Mouse (Mus musculus): ENCODE results near the gene Slc47a1. TPM values are rescaled to one million over a fixed set of nuclear protein-coding genes. Genes with fewer than 3 reads are reported as not detected.
"Not testable (repeated sequence)": the region's sequence is repeated elsewhere in the genome, so short reads cannot be mapped to it uniquely, and the experiment has no call there.

Gene Slc47a1
- total RNA-seq, 2 experiments from 2014 or later: 13.4 to 24.4 TPM

DNA sequence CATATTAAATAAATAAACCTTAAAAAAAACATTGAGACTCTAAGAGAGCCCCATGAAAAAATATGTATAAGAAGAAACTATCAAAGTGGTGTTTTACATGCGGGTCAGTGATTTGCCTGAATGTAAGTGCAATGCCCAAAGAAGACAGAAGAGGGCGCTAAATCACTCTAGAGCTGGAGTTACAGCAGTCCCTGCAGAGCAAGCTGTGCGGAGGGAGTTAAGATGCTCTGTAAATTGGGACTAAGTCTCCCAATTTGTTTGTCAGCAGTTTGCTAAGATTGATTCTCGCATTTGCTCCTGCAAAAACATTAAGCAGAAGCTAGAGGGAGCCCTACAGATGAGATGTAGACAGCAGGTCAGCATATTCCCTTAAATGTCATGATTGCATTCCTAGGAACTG is 72.8 kb downstream of the Slc47a1 start:
- peak; percentile 25 for DNase-seq
- Histone ChIP-seq H3K27ac (no peak overlapping the region), H3K4me3 (no peak overlapping the region)
- peak; percentile 71 for TF ChIP-seq CTCF (IDR thresholded peaks at IDR 0.05)
- intact Hi-C loops (cut with DNase I): no loop called here

DNA sequence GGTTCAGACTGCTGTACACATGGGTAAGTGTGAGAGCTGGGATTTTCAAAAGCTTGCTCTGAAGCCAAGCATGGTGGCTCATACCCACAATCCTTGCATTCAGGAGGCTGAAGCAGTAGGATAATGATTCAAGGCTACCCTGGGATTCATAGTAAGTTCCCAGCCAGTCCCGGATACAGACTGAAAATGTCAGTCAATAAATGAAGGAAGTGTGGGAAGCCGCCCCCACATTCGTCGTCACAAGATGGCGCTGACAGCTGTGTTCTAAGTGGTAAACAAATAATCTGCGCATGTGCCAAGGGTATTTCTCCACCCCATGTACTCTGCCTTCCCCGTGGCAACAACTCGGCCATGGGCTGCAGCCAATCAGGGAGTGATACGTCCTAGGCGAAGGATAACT is 73.6 kb downstream of the Slc47a1 start:
- H3K27ac ChIP-seq; H3K4me3 ChIP-seq; DNase-seq; intact Hi-C loops (cut with DNase I): not testable (repeated sequence)

DNA sequence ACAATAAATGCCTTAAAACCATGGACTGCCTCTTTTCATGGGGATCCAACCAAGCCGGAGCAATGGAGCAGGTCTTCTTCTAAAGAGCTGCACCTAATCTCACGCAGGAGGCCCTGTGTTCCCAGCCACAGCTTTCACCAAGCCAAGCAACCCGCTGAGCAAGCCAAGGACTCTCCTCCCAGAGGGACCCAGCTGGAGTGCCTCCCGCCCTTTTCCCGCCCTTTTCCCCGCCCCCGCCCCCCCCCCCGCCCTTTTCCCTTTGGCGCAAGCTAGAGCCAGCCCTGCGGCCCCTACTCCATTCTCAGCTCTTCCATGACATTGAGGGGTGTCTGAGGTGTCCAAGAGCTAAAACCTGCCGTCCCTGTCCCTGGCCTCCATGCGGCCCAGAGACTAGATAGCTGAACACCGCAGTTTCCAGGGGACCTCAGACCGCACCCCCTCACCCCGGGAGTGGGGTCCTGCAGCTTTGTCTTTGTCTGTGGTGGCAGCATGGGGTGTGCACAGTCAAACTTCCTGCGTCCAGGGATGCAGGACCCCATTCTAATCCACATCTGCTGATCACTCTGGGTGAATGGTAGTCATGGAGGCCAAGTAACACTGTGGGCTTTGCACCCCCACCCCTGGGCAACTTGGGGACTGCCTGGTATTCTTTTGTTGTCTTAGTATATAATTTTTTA is 77.3 kb downstream of the Slc47a1 start:
- no peak for TF ChIP-seq CTCF (IDR thresholded peaks at IDR 0.05)
- Histone ChIP-seq H3K4me3 (peak overlapping the region; percentile 48), H3K27ac (peak overlapping the region; percentile 63)
- intact Hi-C loops (cut with DNase I): no loop called here
- peak; percentile 57 for DNase-seq

DNA sequence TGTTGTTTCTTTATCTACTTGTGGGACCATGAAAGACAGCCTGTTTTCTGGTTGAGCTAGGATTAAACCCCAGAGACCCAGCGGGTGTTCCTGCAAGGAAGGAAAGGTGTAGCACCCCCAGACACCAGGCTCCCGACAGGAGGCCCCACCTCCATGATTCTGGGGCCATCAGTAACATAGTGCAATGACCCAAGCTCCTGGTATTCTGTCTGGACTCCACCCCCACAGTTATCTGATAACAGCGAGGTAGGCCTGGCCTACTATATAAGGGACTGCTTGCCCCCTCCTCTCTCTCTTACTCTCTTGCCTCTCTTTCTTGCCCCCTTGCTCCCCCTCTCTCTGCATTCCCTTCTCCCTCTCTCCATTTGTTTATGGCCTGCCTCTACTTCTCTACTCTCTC is 77.9 kb downstream of the Slc47a1 start:
- Histone ChIP-seq H3K4me3 (no peak overlapping the region), H3K27ac (peak overlapping the region; percentile 63)
- TF ChIP-seq CTCF (IDR thresholded peaks at IDR 0.05): no peak
- DNase-seq: no peak
- intact Hi-C loops (cut with DNase I): no loop called here

DNA sequence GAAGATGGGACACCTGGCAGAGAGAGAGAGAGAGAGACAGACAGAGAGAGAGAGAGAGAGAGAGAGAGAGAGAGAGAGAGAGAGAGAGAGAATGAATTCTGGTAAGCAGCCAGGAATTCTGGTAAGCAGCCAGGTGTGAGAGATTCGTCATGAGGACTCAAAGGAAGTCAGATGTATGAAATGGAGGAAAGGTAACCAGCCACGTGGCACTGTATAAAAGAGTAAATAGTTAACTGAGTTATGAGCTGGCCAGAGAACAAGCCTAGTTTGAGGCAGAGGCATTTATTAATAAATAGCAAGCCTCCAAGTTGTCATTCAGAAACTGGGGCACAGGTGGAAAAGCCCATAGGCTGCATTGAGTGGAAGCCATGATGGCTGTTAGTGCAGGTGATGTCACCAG is 80.2 kb downstream of the Slc47a1 start:
- H3K4me3 ChIP-seq: no peak overlapping the region
- intact Hi-C loops (cut with DNase I): no loop called here
- DNase-seq: no peak
- no peak overlapping the region for H3K27ac ChIP-seq
- TF ChIP-seq CTCF (IDR thresholded peaks at IDR 0.05): no peak

- no peak for DNase-seq
Measured at GRCm38 (mm10) chr11:61297326-61297725, 80.8 kb downstream of the Slc47a1 start.

GRCm38 (mm10) chr11:61296556-61296955 is 81.6 kb downstream of the Slc47a1 start:
- TF ChIP-seq CTCF (IDR thresholded peaks at IDR 0.05): no peak
- no peak overlapping the region for H3K27ac ChIP-seq
- intact Hi-C loops (cut with DNase I): no loop called here
- DNase-seq: no peak
- H3K4me3 ChIP-seq: no peak overlapping the region

More at GRCm38 (mm10) chr11:61297326-61297725, 80.8 kb downstream of the Slc47a1 start:
- intact Hi-C loops (cut with DNase I): no loop called here
- H3K4me3 ChIP-seq: no peak overlapping the region
- H3K27ac ChIP-seq: no peak overlapping the region
- no peak for TF ChIP-seq CTCF (IDR thresholded peaks at IDR 0.05)

DNA sequence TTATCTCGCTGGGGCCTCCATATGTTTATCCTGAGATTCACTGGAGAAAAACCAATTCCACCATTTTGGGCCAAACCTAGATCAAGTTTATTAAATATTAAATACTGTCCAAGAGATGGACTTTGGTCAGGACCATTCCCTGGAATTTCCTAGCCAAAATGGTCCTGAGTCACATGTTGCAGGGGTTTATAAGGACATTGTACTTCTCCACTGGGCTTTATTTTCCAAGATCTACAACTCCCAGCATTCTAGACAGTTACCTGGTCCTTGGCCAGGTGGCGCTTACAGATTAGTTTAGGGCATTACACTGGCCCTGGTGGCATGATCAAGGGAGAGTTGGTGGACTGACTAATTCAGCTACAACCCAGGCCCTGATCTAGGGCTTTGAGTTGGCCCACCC is 82.6 kb downstream of the Slc47a1 start:
- H3K27ac ChIP-seq: no peak overlapping the region
- H3K4me3 ChIP-seq: no peak overlapping the region
- DNase-seq: no peak
- intact Hi-C loops (cut with DNase I): no loop called here
- no peak for TF ChIP-seq CTCF (IDR thresholded peaks at IDR 0.05)

GRCm38 (mm10) chr11:61294431-61294830 is 83.7 kb downstream of the Slc47a1 start:
- no peak for TF ChIP-seq CTCF (IDR thresholded peaks at IDR 0.05)
- DNase-seq: no peak
- intact Hi-C loops (cut with DNase I): no loop called here
- peak overlapping the region; percentile 38; the same call in 1 of the 2 replicates for H3K27ac ChIP-seq
- no peak overlapping the region for H3K4me3 ChIP-seq

Other genes with a start within 250 kb of the Slc47a1 start
- 10 to 100 TPM; 13.4 to 16.7 TPM for gene Usp22, start 203.3 kb downstream of the Slc47a1 start, total RNA-seq (2021)
- under 1 TPM in 1 of 2 experiments, not detected in 1; 0.50 TPM for gene Aldh3a1, start 170.8 kb downstream of the Slc47a1 start, total RNA-seq (2021)
- gene Aldh3a2, start 110.9 kb downstream of the Slc47a1 start, total RNA-seq (2021): 10 to 100 TPM; 12.0 to 13.0 TPM
- gene Slc47a2, start 35.5 kb downstream of the Slc47a1 start, total RNA-seq (2021): not detected
- under 1 TPM in 1 of 2 experiments, not detected in 1; 0.11 TPM for gene Rnf112, start 75.8 kb upstream of the Slc47a1 start, total RNA-seq (2021)
- gene Mfap4, start 107.1 kb upstream of the Slc47a1 start, total RNA-seq (2021): 10 to 100 TPM in 1 of 2 experiments, 1 to 10 TPM in 1; 6.9 to 36.6 TPM
- gene Mapk7, start 116.1 kb upstream of the Slc47a1 start, total RNA-seq (2021): 1 to 10 TPM; 2.7 to 2.9 TPM
- gene B9d1, start 126.8 kb upstream of the Slc47a1 start, total RNA-seq (2021): 1 to 10 TPM; 3.4 to 7.0 TPM
- gene Epn2, start 201.3 kb upstream of the Slc47a1 start, total RNA-seq (2021): 10 to 100 TPM; 19.7 to 24.7 TPM